Mouse (Mus musculus) erythroid progenitor cell, adult 5-6 weeks (primary cell): ENCODE results near the gene Tradd. TPM values are rescaled to one million over a fixed set of nuclear protein-coding genes. Genes with fewer than 3 reads are reported as not detected.

Source experiments
- total RNA-seq, 2 experiments: library from RNA; stranded (forward) in 1 of 2; stranded (reverse) in 1 of 2; fragments of 150-400 nt in 1 of 2; fragments of 186-747, 209-891 nt in 1 of 2; gene quantifications; 2 replicates each; pipeline versions ENCODE4 v1.2.3 to v1.2.4; 2015 to 2017; ENCODE audit warnings: low replicate concordance in 2 of 2

Tradd gene
- total RNA-seq, 2 experiments from 2014 or later: 6.7 TPM; not detected in 1

Other genes with a start within 250 kb of the Tradd start
- not detected in 2 replicates for gene Ces3a, start 216.0 kb downstream of the Tradd start, total RNA-seq (2015; ENCODE audit: low replicate concordance)
- gene Ces3a, start 216.0 kb downstream of the Tradd start, total RNA-seq (2017; ENCODE audit: low replicate concordance): not detected in 2 replicates
- gene Ces3b, start 180.9 kb downstream of the Tradd start, total RNA-seq (2015; ENCODE audit: low replicate concordance): not detected in 2 replicates
- not detected in 2 replicates for gene Ces3b, start 180.9 kb downstream of the Tradd start, total RNA-seq (2017; ENCODE audit: low replicate concordance)
- not detected in 2 replicates for gene Ces4a, start 132.8 kb downstream of the Tradd start, total RNA-seq (2015; ENCODE audit: low replicate concordance)
- not detected in 2 replicates for gene Ces4a, start 132.8 kb downstream of the Tradd start, total RNA-seq (2017; ENCODE audit: low replicate concordance)
- 25.9 and 34.4 TPM in 2 replicates for gene Cbfb, start 93.9 kb downstream of the Tradd start, total RNA-seq (2015; ENCODE audit: low replicate concordance)
- 18.0 and 29.3 TPM in 2 replicates for gene Cbfb, start 93.9 kb downstream of the Tradd start, total RNA-seq (2017; ENCODE audit: low replicate concordance)
- gene D230025D16Rik, start 39.5 kb downstream of the Tradd start, total RNA-seq (2015; ENCODE audit: low replicate concordance): 19.8 and 24.3 TPM in 2 replicates
- gene D230025D16Rik, start 39.5 kb downstream of the Tradd start, total RNA-seq (2017; ENCODE audit: low replicate concordance): 12.9 and 19.5 TPM in 2 replicates
- 1.7 and 2.9 TPM in 2 replicates for gene B3gnt9, start 9.5 kb downstream of the Tradd start, total RNA-seq (2015; ENCODE audit: low replicate concordance)
- gene B3gnt9, start 9.5 kb downstream of the Tradd start, total RNA-seq (2017; ENCODE audit: low replicate concordance): 0.77 TPM in 1 of 2 replicates, not detected in the other
- gene Fbxl8, start within 50 bp of the Tradd start, total RNA-seq (2015; ENCODE audit: low replicate concordance): 2.5 TPM in 1 of 2 replicates, not detected in the other
- 0.08 TPM in 1 of 2 replicates, not detected in the other for gene Fbxl8, start within 50 bp of the Tradd start, total RNA-seq (2017; ENCODE audit: low replicate concordance)
- gene Hsf4, start 5.2 kb upstream of the Tradd start, total RNA-seq (2015; ENCODE audit: low replicate concordance): not detected in 2 replicates
- not detected in 2 replicates for gene Hsf4, start 5.2 kb upstream of the Tradd start, total RNA-seq (2017; ENCODE audit: low replicate concordance)
- gene Nol3, start 11.5 kb upstream of the Tradd start, total RNA-seq (2015; ENCODE audit: low replicate concordance): not detected in 2 replicates
- not detected in 2 replicates for gene Nol3, start 11.5 kb upstream of the Tradd start, total RNA-seq (2017; ENCODE audit: low replicate concordance)
- gene 4931428F04Rik, start 25.3 kb upstream of the Tradd start, total RNA-seq (2015; ENCODE audit: low replicate concordance): 1.7 TPM in 1 of 2 replicates, not detected in the other
- gene 4931428F04Rik, start 25.3 kb upstream of the Tradd start, total RNA-seq (2017; ENCODE audit: low replicate concordance): 1.7 TPM in 1 of 2 replicates, not detected in the other
- 3.2 TPM in 1 of 2 replicates, not detected in the other for gene Exoc3l, start 31.5 kb upstream of the Tradd start, total RNA-seq (2015; ENCODE audit: low replicate concordance)
- 8.5 and 18.6 TPM in 2 replicates for gene Exoc3l, start 31.5 kb upstream of the Tradd start, total RNA-seq (2017; ENCODE audit: low replicate concordance)
- gene E2f4, start 33.1 kb upstream of the Tradd start, total RNA-seq (2015; ENCODE audit: low replicate concordance): 632 and 674 TPM in 2 replicates
- gene E2f4, start 33.1 kb upstream of the Tradd start, total RNA-seq (2017; ENCODE audit: low replicate concordance): 268 and 326 TPM in 2 replicates
- gene Elmo3, start 41.0 kb upstream of the Tradd start, total RNA-seq (2015; ENCODE audit: low replicate concordance): 10.1 and 18.7 TPM in 2 replicates
- gene Elmo3, start 41.0 kb upstream of the Tradd start, total RNA-seq (2017; ENCODE audit: low replicate concordance): 14.0 and 21.9 TPM in 2 replicates
- gene Lrrc29, start 61.7 kb upstream of the Tradd start, total RNA-seq (2015; ENCODE audit: low replicate concordance): 23.4 and 26.8 TPM in 2 replicates
- 24.8 and 31.7 TPM in 2 replicates for gene Lrrc29, start 61.7 kb upstream of the Tradd start, total RNA-seq (2017; ENCODE audit: low replicate concordance)
- gene Tmem208, start 61.7 kb upstream of the Tradd start, total RNA-seq (2015; ENCODE audit: low replicate concordance): 67.9 and 68.8 TPM in 2 replicates
- 18.1 and 30.2 TPM in 2 replicates for gene Tmem208, start 61.7 kb upstream of the Tradd start, total RNA-seq (2017; ENCODE audit: low replicate concordance)
- gene Fhod1, start 83.3 kb upstream of the Tradd start, total RNA-seq (2015; ENCODE audit: low replicate concordance): 1.3 and 3.2 TPM in 2 replicates
- 0.08 and 0.90 TPM in 2 replicates for gene Fhod1, start 83.3 kb upstream of the Tradd start, total RNA-seq (2017; ENCODE audit: low replicate concordance)
- gene Slc9a5, start 84.2 kb upstream of the Tradd start, total RNA-seq (2015; ENCODE audit: low replicate concordance): 2.9 TPM in 1 of 2 replicates, not detected in the other
- not detected in 2 replicates for gene Slc9a5, start 84.2 kb upstream of the Tradd start, total RNA-seq (2017; ENCODE audit: low replicate concordance)
- gene Plekhg4, start 108.7 kb upstream of the Tradd start, total RNA-seq (2015; ENCODE audit: low replicate concordance): not detected in 2 replicates
- not detected in 2 replicates for gene Plekhg4, start 108.7 kb upstream of the Tradd start, total RNA-seq (2017; ENCODE audit: low replicate concordance)
- not detected in 2 replicates for gene Kctd19, start 148.9 kb upstream of the Tradd start, total RNA-seq (2015; ENCODE audit: low replicate concordance)
- not detected in 2 replicates for gene Kctd19, start 148.9 kb upstream of the Tradd start, total RNA-seq (2017; ENCODE audit: low replicate concordance)
- gene Lrrc36, start 149.0 kb upstream of the Tradd start, total RNA-seq (2015; ENCODE audit: low replicate concordance): 1.4 TPM in 1 of 2 replicates, not detected in the other
- 1.2 TPM in 1 of 2 replicates, not detected in the other for gene Lrrc36, start 149.0 kb upstream of the Tradd start, total RNA-seq (2017; ENCODE audit: low replicate concordance)
- gene Tppp3, start 206.9 kb upstream of the Tradd start, total RNA-seq (2015; ENCODE audit: low replicate concordance): 2.5 TPM in 1 of 2 replicates, not detected in the other
- 2.2 TPM in 1 of 2 replicates, not detected in the other for gene Tppp3, start 206.9 kb upstream of the Tradd start, total RNA-seq (2017; ENCODE audit: low replicate concordance)
- gene Zdhhc1, start 232.3 kb upstream of the Tradd start, total RNA-seq (2015; ENCODE audit: low replicate concordance): 2.5 TPM in 1 of 2 replicates, not detected in the other
- 0.39 TPM in 1 of 2 replicates, not detected in the other for gene Zdhhc1, start 232.3 kb upstream of the Tradd start, total RNA-seq (2017; ENCODE audit: low replicate concordance)